Mouse (Mus musculus): ENCODE data around the gene Thada.

- TF ChIP-seq CTCF (conservative IDR thresholded peaks at IDR 0.05; ENCODE audit: insufficient read depth, insufficient read length, low read depth, low read length) (no peak), POLR2A (IDR thresholded peaks at IDR 0.05; ENCODE audit: low read depth, low read length) (no peak)
Observed at GRCm38 (mm10) chr17:84144130-84144529, 321.9 kb downstream of the Thada start.
